In genomic region chr13:56352839-56353605, GRCm38 (mm10) we compare ENCODE assay signal across 12 mouse cellular contexts. TPM values are rescaled to one million over a fixed set of nuclear protein-coding genes. Genes with fewer than 3 reads are reported as not detected.
DNase-seq lines count a peak whose midpoint lies in the region; ATAC-seq and TF ChIP-seq lines count a peak whose summit lies in the region.
"Had no signal": no experiment of that assay in that cellular context is flagged by ENCODE, and none has a peak within 500 bp of the region (broad histone marks: within the 10 kb centered on the region; RNA-seq: fewer than 3 reads in every experiment).

No protein-coding gene starts in this region.

- H3K27me3 ChIP-seq in heart, adult 2 months (ENCODE audit: control insufficient read depth, insufficient read depth, low read length): no peaks in the 10 kb centered on the region
- peaks cover 2% of the 10 kb centered on the region for H3K27me3 ChIP-seq in heart, embryonic 11.5 days (ENCODE audit: control insufficient read depth, insufficient read depth, low read length)
- H3K27me3 ChIP-seq in intestine, embryonic 16.5 days (replicated peaks; ENCODE audit: control insufficient read depth, insufficient read depth, low read length): no peaks in the 10 kb centered on the region
- H3K27me3 ChIP-seq: neural tube, embryonic 12.5 days; stomach, embryonic 15.5 days had no signal

- whole genome bisulfite sequencing in heart, adult 2 months: 83% methylated on average over 12 of the region's 12 CpGs
- WGBS in heart, embryonic 11.5 days (ENCODE audit: insufficient replicate concordance): 81% methylated on average over 12 of the region's 12 CpGs
- 90% methylated on average over 12 of the region's 12 CpGs for WGBS in intestine, embryonic 16.5 days

- H3K4me1 ChIP-seq in heart, adult 2 months (ENCODE audit: control insufficient read depth, insufficient read depth, low read length): no peaks in the 10 kb centered on the region; the same call in 1 of the 2 replicates
- H3K4me1 ChIP-seq in heart, embryonic 11.5 days (ENCODE audit: control insufficient read depth, insufficient read depth, low read length): no peaks in the 10 kb centered on the region
- peaks cover 11% of the 10 kb centered on the region; the same call in 1 of the 2 replicates for H3K4me1 ChIP-seq in intestine, embryonic 16.5 days (ENCODE audit: control insufficient read depth, insufficient read depth, low read length)
- H3K4me1 ChIP-seq: neural tube, embryonic 12.5 days had no signal

- ATAC-seq in heart, embryonic 11.5 days (replicated peaks; ENCODE audit: insufficient number of reproducible peaks, low FRiP score, low TSS enrichment): no peak
- ATAC-seq in intestine, embryonic 16.5 days: no peak
- ATAC-seq: forebrain, embryonic 14.5 days had no signal

- intact Hi-C loops in heart, adult 2 months (cut with DNase I): no loop called here

- no peak overlapping the region for H3K27ac ChIP-seq in heart, adult 2 months
- no peak overlapping the region for H3K27ac ChIP-seq in heart, embryonic 11.5 days (ENCODE audit: low read depth, low read length)
- no peak overlapping the region for H3K27ac ChIP-seq in intestine, embryonic 16.5 days (ENCODE audit: low read length)
- H3K27ac ChIP-seq: neural tube, embryonic 12.5 days; stomach, embryonic 15.5 days had no signal

- no peak overlapping the region for H3K9ac ChIP-seq in heart, adult 2 months (ENCODE audit: low read depth, low read length)
- H3K9ac ChIP-seq in heart, embryonic 11.5 days (ENCODE audit: low read depth, low read length): no peak overlapping the region
- no peak overlapping the region for H3K9ac ChIP-seq in intestine, embryonic 16.5 days (ENCODE audit: low read depth, low read length)
- H3K9ac ChIP-seq: neural tube, embryonic 12.5 days; stomach, embryonic 15.5 days had no signal

- TF ChIP-seq EP300 in heart, adult 2 months (IDR thresholded peaks at IDR 0.05; ENCODE audit: insufficient read depth, low read depth, low read length): 0 out of 2 replicates have a peak, but pooled peaks have one; percentile 44

- no peaks in the 10 kb centered on the region for H3K9me3 ChIP-seq in heart, embryonic 11.5 days (replicated peaks; ENCODE audit: control insufficient read depth, low read length)
- H3K9me3 ChIP-seq in intestine, embryonic 16.5 days (ENCODE audit: control insufficient read depth, low read length): no peaks in the 10 kb centered on the region
- H3K9me3 ChIP-seq: neural tube, embryonic 12.5 days; stomach, embryonic 15.5 days had no signal

- DNase-seq in heart, adult 2 months: peak in 1 of 2 experiments; percentile 58
- peak; percentile 37 to 39 for DNase-seq in adrenal gland, postnatal 36 days
- DNase-seq in kidney, postnatal 10 days: peak; percentile 64
- peak; percentile 64 for DNase-seq in lung, postnatal 14 days
- no peak for DNase-seq in urinary bladder, adult 18-20 months (ENCODE audit: low spot score in 2 of 2)
- DNase-seq in urinary bladder, adult 2 months (ENCODE audit: low spot score): no peak
- DNase-seq: cerebellum, adult 11 months had no signal

- TF ChIP-seq POLR2A in heart, adult 2 months (IDR thresholded peaks at IDR 0.05; ENCODE audit: insufficient read depth, low read depth, low read length): no peak

- no peak for TF ChIP-seq CTCF in heart, adult 2 months (IDR thresholded peaks at IDR 0.05)

- no peak overlapping the region for H3K4me3 ChIP-seq in heart, adult 2 months
- no peak overlapping the region for H3K4me3 ChIP-seq in heart, embryonic 11.5 days (ENCODE audit: low read depth, low read length)
- no peak overlapping the region for H3K4me3 ChIP-seq in intestine, embryonic 16.5 days (ENCODE audit: low read length)
- H3K4me3 ChIP-seq: neural tube, embryonic 12.5 days; stomach, embryonic 15.5 days had no signal

- no peaks in the 10 kb centered on the region for H3K79me2 ChIP-seq in heart, adult 2 months (replicated peaks; ENCODE audit: control insufficient read depth, insufficient read depth, low read length)

- H3K36me3 ChIP-seq in heart, adult 2 months (ENCODE audit: control insufficient read depth, insufficient read depth, low read length): no peaks in the 10 kb centered on the region
- no peaks in the 10 kb centered on the region for H3K36me3 ChIP-seq in heart, embryonic 11.5 days (ENCODE audit: control insufficient read depth, insufficient read depth, low read length)
- H3K36me3 ChIP-seq in intestine, embryonic 16.5 days (ENCODE audit: control insufficient read depth, insufficient read depth, low read length): no peaks in the 10 kb centered on the region
- H3K36me3 ChIP-seq: neural tube, embryonic 12.5 days; stomach, embryonic 15.5 days had no signal

- H3K4me2 ChIP-seq in heart, embryonic 11.5 days: no peak overlapping the region
- H3K4me2 ChIP-seq in intestine, embryonic 16.5 days (ENCODE audit: low read depth, low read length): no peak overlapping the region
- H3K4me2 ChIP-seq: neural tube, embryonic 12.5 days; stomach, embryonic 15.5 days had no signal

RNA-seq across cellular contexts. Expression of gene Cxcl14, which starts 56.7 kb away (rescaled TPM):
- 1 to 10 TPM; 5.5 to 6.2 TPM for total RNA-seq in heart, adult 2 months (2021)
- polyA plus RNA-seq in heart, adult 2 months (2012; rRNA removed): 15.7 and 22.1 TPM in 2 replicates
- polyA plus RNA-seq in heart, embryonic 11.5 days (2014; fragmentation: Nextera tagmentation; extraction: Ambion mirVana): 1.7 and 3.2 TPM in 2 replicates
- total RNA-seq in adrenal gland, postnatal 36 days (2021): 10 to 100 TPM; 34.9 to 36.1 TPM
- 8.8 TPM in 2 replicates for polyA plus RNA-seq in intestine, embryonic 16.5 days (2015; fragmentation: Nextera tagmentation; extraction: Ambion mirVana)
- polyA plus RNA-seq in urinary bladder, adult 2 months (2012; rRNA removed): 329 and 402 TPM in 2 replicates

Comparison
In these comparisons a context has a peak if more than half of its experiments do, and no peak if none do; other contexts are left out.
1. DNase-seq: peak in adrenal gland, postnatal 36 days (2 of 2), kidney, postnatal 10 days (single experiment) and lung, postnatal 14 days (single experiment); none in urinary bladder, adult 18-20 months (0 of 2) and urinary bladder, adult 2 months (single experiment).
2. RNA of gene Cxcl14, which starts 56.7 kb away (polyA plus RNA-seq): 329 to 402 TPM in urinary bladder, adult 2 months; 15.7 to 22.1 TPM in heart, adult 2 months, 8.8 TPM in intestine, embryonic 16.5 days and 1.7 to 3.2 TPM in heart, embryonic 11.5 days; every median in the first group is over 10 times any median in the second.